Comparison of ENCODE assay signal across 19 mouse cellular contexts in genomic region chr6:127219446-127219802, GRCm38 (mm10).
DNase-seq lines count a peak whose midpoint lies in the region; ATAC-seq and TF ChIP-seq lines count a peak whose summit lies in the region.
"Had no signal": no experiment of that assay in that cellular context is flagged by ENCODE, and none has a peak within 500 bp of the region (broad histone marks: within the 10 kb centered on the region; RNA-seq: fewer than 3 reads in every experiment).

No protein-coding gene starts in this region.

- no peaks in the 10 kb centered on the region for H3K9me3 ChIP-seq in embryonic facial prominence, embryonic 15.5 days (replicated peaks)
- H3K9me3 ChIP-seq in intestine, embryonic 16.5 days (ENCODE audit: control insufficient read depth, low read length): no peaks in the 10 kb centered on the region
- H3K9me3 ChIP-seq: forebrain, embryonic 12.5 days; heart, embryonic 12.5 days; hindbrain, embryonic 10.5 days had no signal

- no peak for TF ChIP-seq CTCF in left cerebral cortex, adult 2 months (IDR thresholded peaks at IDR 0.05)

- no peaks in the 10 kb centered on the region for H3K27me3 ChIP-seq in embryonic facial prominence, embryonic 15.5 days
- H3K27me3 ChIP-seq in intestine, embryonic 16.5 days (replicated peaks; ENCODE audit: control insufficient read depth, insufficient read depth, low read length): no peaks in the 10 kb centered on the region

- 61% methylated on average over 7 of the region's 7 CpGs for WGBS in embryonic facial prominence, embryonic 15.5 days
- 80% methylated on average over 7 of the region's 7 CpGs for WGBS in intestine, embryonic 16.5 days

- ATAC-seq in CD4-positive, CD25-positive, alpha-beta regulatory T cell, adult 4 months: peak; percentile 58
- ATAC-seq in embryonic facial prominence, embryonic 15.5 days (ENCODE audit: insufficient number of reproducible peaks, low FRiP score, low TSS enrichment, low read depth): no peak
- ATAC-seq in intestine, embryonic 16.5 days: no peak
- ATAC-seq in granulocyte monocyte progenitor cell, adult 5-6 weeks (replicated peaks; ENCODE audit: poor library complexity, severe bottlenecking): no peak
- ATAC-seq: Patski had no signal

- H3K9ac ChIP-seq in embryonic facial prominence, embryonic 15.5 days: no peak overlapping the region
- H3K9ac ChIP-seq in intestine, embryonic 16.5 days (ENCODE audit: low read depth, low read length): no peak overlapping the region
- H3K9ac ChIP-seq: forebrain, embryonic 12.5 days; forebrain, postnatal 0 days; heart, embryonic 12.5 days; hindbrain, embryonic 14.5 days had no signal

- H3K4me1 ChIP-seq in embryonic facial prominence, embryonic 15.5 days: peaks cover 9% of the 10 kb centered on the region; the same call in 1 of the 2 replicates
- no peaks in the 10 kb centered on the region for H3K4me1 ChIP-seq in intestine, embryonic 16.5 days (ENCODE audit: control insufficient read depth, insufficient read depth, low read length)
- H3K4me1 ChIP-seq: forebrain, embryonic 12.5 days; heart, embryonic 12.5 days had no signal

- no peak for DNase-seq in left cerebral cortex, adult 2 months (ENCODE audit: extremely low spot score in 1 of 2, low spot score in 2 of 2)
- DNase-seq in left cerebral cortex, adult 11 months (ENCODE audit: low spot score): no peak
- DNase-seq: adrenal gland, adult 2 months; adrenal gland, postnatal 25 days; cerebellum, adult 18-20 months; cerebellum, adult 9-11 months; cerebellum, postnatal 36 days; heart, adult 2 months; kidney, adult 11 months had no signal

- H3K36me3 ChIP-seq in embryonic facial prominence, embryonic 15.5 days: no peaks in the 10 kb centered on the region
- H3K36me3 ChIP-seq in intestine, embryonic 16.5 days (ENCODE audit: control insufficient read depth, insufficient read depth, low read length): no peaks in the 10 kb centered on the region
- H3K36me3 ChIP-seq: forebrain, embryonic 12.5 days; heart, embryonic 12.5 days; hindbrain, embryonic 10.5 days had no signal

- H3K4me2 ChIP-seq in embryonic facial prominence, embryonic 15.5 days (replicated peaks): peak overlapping the region; percentile 8; the same call in 1 of the 2 replicates
- no peak overlapping the region for H3K4me2 ChIP-seq in intestine, embryonic 16.5 days (ENCODE audit: low read depth, low read length)
- H3K4me2 ChIP-seq: forebrain, embryonic 12.5 days; heart, embryonic 12.5 days; hindbrain, embryonic 14.5 days had no signal

- H3K4me3 ChIP-seq in left cerebral cortex, adult 2 months: 0 out of 2 replicates have a peak overlapping the region, but pooled peaks have one; percentile 4
- H3K4me3 ChIP-seq in embryonic facial prominence, embryonic 15.5 days (replicated peaks): no peak overlapping the region
- no peak overlapping the region for H3K4me3 ChIP-seq in intestine, embryonic 16.5 days (ENCODE audit: low read length)
- H3K4me3 ChIP-seq: forebrain, embryonic 12.5 days; heart, adult 2 months; heart, embryonic 12.5 days; hindbrain, embryonic 10.5 days had no signal

- H3K27ac ChIP-seq in left cerebral cortex, adult 2 months: no peak overlapping the region
- no peak overlapping the region for H3K27ac ChIP-seq in embryonic facial prominence, embryonic 15.5 days (replicated peaks)
- H3K27ac ChIP-seq in intestine, embryonic 16.5 days (ENCODE audit: low read length): no peak overlapping the region
- H3K27ac ChIP-seq: forebrain, embryonic 12.5 days; heart, adult 2 months; hindbrain, embryonic 10.5 days; hindbrain, embryonic 14.5 days had no signal

- intact Hi-C loops in left cerebral cortex, adult 2 months (cut with DNase I): loop anchor here (5.0 kb wide), 1 partner anchor 72 kb away; no protein-coding TSS in a partner anchor
